Mouse (Mus musculus): ENCODE results near the gene Chrm3. TPM values are rescaled to one million over a fixed set of nuclear protein-coding genes. Genes with fewer than 3 reads are reported as not detected.

Chrm3 gene
- total RNA-seq, 2 experiments from 2014 or later: 41.6 to 47.2 TPM

DNA sequence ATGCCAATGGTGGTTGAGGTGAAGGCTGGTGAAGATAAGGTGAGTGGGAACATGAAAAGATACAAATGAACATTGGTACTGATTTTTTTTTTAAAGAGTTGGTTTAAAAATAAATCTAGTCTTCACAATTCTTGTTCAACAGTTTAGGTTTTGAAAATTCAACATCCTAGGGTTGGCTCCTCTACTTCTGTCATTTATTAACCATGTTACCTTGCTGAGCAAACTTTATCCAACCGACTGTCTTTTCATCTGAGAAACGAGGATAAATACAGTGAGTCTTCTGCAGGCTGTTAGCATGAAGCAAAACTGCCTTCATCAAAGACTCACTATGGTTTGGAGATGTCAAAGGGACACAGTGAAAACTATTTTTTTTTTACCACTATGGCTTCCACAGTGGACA is 123.0 kb downstream of the Chrm3 start:
- no peak for DNase-seq (ENCODE audit: low spot score in 2 of 2)

DNA sequence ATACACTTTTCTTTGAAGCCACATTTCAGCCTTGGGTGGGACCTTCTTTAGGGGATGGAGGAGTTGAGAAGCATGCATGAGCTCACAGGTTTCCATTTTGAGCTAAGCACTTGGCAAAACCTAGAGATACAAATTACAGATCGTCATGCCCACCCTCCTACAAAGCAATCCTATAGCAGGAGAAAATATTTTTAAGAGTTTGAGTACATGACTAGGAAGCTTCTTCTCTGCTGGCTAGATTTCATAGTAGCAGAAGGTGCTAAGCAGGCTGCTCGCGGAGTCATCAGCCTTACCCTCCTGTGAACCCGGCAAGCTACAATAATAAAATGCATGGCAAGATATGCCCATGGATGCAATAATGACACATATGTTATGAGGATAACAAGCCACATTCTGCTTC is 124.4 kb downstream of the Chrm3 start:
- peak in 1 of 2 experiments; percentile 29 for DNase-seq (ENCODE audit: low spot score in 2 of 2)

GRCm38 (mm10) chr13:10235391-10236169 is 125.1 kb downstream of the Chrm3 start:
- no peak for DNase-seq (ENCODE audit: low spot score in 2 of 2)

DNA sequence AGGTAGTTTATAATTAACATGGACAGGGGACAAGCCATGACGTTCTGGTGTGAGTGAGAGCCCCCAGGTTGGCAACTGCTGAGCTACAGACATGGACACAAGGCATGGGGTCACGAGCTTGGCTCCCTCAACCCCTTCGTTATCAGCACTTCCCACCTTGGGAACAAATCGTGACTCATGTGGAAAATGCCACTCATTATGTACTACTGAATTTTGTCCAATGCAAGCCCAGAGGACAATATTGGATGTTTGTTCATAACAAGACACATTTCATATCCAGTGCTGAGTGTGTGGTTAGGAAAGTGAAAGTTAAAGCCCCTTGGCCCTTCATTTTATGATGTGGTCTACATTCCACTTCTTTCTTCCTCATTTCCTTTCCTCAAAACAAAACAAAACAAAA is 140.2 kb downstream of the Chrm3 start:
- DNase-seq (ENCODE audit: low spot score in 2 of 2): no peak

- DNase-seq (ENCODE audit: low spot score in 2 of 2): no peak
Measured at GRCm38 (mm10) chr13:10212112-10212511, 148.5 kb downstream of the Chrm3 start.

DNA sequence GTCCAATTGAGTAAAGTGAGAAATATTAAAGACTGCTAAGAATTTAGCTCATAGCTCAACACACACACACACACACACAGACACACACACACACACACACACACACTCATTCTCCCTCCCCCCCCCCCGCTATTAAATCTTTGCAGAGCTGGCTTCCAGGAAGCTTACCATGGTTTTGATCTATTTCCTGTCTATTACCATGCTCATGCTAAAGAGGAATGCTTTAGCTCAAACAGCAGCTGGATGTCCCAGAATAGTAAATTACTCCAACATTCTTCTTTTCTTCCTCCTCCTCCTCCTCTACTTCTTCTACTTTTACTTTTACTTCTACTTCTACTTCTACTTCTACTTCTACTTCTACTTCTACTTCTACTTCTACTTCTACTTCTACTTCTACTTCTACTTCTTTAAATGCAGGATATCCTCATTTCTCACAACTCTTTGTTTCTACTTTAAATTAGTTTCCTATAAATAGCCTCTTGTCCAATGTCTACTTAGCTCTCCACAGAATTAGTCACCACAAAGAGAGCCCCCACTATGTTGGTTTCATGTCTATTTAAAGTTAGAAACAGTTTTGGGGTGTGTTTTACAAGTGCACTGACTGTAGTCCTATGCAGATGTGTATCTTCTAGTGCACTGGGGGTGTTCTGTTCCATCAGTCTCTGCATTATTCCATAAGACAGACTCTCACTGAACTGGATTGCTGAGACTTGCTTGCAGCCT is 150.0 kb downstream of the Chrm3 start:
- no peak for DNase-seq (ENCODE audit: low spot score in 2 of 2)

DNA sequence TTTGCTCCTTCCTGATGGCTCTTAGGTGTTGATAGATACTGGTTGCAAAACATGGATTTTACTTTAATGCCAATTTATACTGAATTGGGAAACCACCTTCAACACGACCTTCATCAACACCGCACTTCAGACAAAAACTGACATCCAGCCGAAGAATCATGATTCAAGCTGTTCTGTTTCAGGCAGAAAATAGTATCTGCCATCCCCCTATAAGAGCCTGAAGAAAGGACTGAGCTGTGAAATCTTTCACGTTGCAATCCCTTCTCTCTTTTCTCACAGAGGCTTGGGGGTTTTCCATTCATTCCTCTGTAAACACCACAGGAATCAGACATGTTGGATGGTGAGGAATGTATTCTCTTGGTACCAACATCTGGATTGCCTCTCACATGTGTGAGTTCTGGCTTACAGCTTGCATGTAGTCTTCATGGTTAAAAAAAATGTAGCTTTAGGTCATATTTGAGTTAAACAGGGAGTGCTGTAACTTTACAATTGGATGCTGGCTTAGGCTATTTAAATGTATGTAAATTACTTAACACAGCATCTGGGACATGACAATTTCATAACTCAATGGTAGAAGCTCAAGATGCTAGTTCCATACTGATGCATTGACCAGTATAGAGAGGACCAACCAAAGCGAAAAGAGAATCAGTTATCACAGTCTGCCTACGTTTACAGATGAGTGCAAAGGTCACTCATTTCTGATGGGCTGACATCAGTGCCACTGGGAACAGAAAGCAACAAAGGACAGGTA is 161.3 kb downstream of the Chrm3 start:
- DNase-seq (ENCODE audit: low spot score in 2 of 2): no peak

GRCm38 (mm10) chr13:10189829-10190228 is 170.8 kb downstream of the Chrm3 start:
- DNase-seq (ENCODE audit: low spot score in 2 of 2): peak in 1 of 2 experiments; percentile 33

GRCm38 (mm10) chr13:10187926-10188325 is 172.7 kb downstream of the Chrm3 start:
- DNase-seq (ENCODE audit: low spot score in 2 of 2): no peak

GRCm38 (mm10) chr13:10183837-10184236 is 176.8 kb downstream of the Chrm3 start:
- DNase-seq (ENCODE audit: low spot score in 2 of 2): no peak

GRCm38 (mm10) chr13:10182756-10183155 is 177.9 kb downstream of the Chrm3 start:
- no peak for DNase-seq (ENCODE audit: low spot score in 2 of 2)

- no peak for DNase-seq (ENCODE audit: low spot score in 2 of 2)
Measured at GRCm38 (mm10) chr13:10170529-10170928, 190.1 kb downstream of the Chrm3 start.

- no peak for DNase-seq (ENCODE audit: low spot score in 2 of 2)
Measured at GRCm38 (mm10) chr13:10163354-10163753, 197.3 kb downstream of the Chrm3 start.

DNA sequence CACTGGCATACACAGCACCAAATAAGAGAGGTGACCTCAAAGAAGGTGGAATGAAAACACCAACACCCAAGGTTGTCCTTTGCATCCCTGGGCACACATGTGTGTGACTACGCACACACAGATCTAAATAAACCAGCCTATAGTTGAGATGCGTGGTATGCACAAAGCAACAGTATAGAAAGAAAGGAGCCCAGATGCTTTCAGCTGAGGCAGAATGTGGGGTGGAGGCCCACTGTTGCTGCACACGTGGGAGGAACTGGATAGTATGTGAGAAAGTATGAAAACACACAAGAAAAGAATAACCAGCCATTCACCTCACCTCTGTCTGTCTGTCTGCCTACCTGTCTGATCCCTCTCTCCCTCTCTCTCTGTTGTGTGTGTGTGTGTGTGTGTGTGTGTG is 203.2 kb downstream of the Chrm3 start:
- no peak for DNase-seq (ENCODE audit: low spot score in 2 of 2)

GRCm38 (mm10) chr13:10140573-10140972 is 220.1 kb downstream of the Chrm3 start:
- DNase-seq (ENCODE audit: low spot score in 2 of 2): peak in 1 of 2 experiments; percentile 32

GRCm38 (mm10) chr13:10138878-10139277 is 221.8 kb downstream of the Chrm3 start:
- DNase-seq (ENCODE audit: low spot score in 2 of 2): no peak

DNA sequence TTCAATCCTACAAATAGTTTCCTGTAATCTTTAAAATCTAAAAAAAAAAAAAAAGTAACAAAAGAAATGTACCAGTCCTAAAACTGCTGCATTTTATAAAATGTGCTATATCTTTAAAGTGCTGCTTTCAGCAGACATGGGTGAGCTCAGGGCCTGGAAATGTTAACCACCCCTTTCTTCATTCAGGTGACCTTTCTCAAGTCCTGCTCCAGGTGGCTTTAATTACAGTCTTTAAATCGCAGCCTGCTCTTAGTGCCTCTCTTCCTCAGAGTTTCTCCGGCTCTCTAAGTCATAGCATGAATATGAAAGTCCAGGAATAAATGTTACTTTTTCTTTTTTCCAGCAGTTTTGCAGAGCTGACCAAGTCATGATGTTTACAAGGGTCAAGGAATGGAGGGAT is 229.6 kb downstream of the Chrm3 start:
- no peak for DNase-seq (ENCODE audit: low spot score in 2 of 2)

GRCm38 (mm10) chr13:10112211-10112610 is 248.4 kb downstream of the Chrm3 start:
- DNase-seq (ENCODE audit: low spot score in 2 of 2): no peak

- DNase-seq (ENCODE audit: low spot score in 2 of 2): no peak
Measured at GRCm38 (mm10) chr13:10109542-10109941, 251.1 kb downstream of the Chrm3 start.

GRCm38 (mm10) chr13:10107331-10107730 is 253.3 kb downstream of the Chrm3 start:
- no peak for DNase-seq (ENCODE audit: low spot score in 2 of 2)

GRCm38 (mm10) chr13:10090778-10091177 is 269.9 kb downstream of the Chrm3 start:
- no peak for DNase-seq (ENCODE audit: low spot score in 2 of 2)

- peak; percentile 70 to 85 for DNase-seq (ENCODE audit: low spot score in 2 of 2)
Measured at GRCm38 (mm10) chr13:10086336-10086735, 274.3 kb downstream of the Chrm3 start.
